Mouse (Mus musculus) ES-E14 (cell line): ENCODE data around the gene Ercc2. TPM values are rescaled to one million over a fixed set of nuclear protein-coding genes. Genes with fewer than 3 reads are reported as not detected.

Experiments
- DNase-seq: peaks from one replicate; pipeline ENCODE4 v3.0.0-alpha.2; 2013; ENCODE audit warnings: low read depth, low spot score
- H3K27ac ChIP-seq: 2 replicates; pipeline ENCODE4 v1.5.1; 2012; ENCODE audit warnings: low read depth, mild to moderate bottlenecking, low read length, moderate library complexity, mixed read lengths; ENCODE audit not compliant: poor library complexity, insufficient read depth, severe bottlenecking
- H3K36me3 ChIP-seq: 2 replicates; pipeline ENCODE4 v1.6.1; 2012; ENCODE audit warnings: mild to moderate bottlenecking, low read length, moderate library complexity, mixed read lengths; ENCODE audit not compliant: control insufficient read depth, poor library complexity, insufficient read depth, severe bottlenecking
- H3K4me1 ChIP-seq, 2 experiments: fragments of 150-350 bp in 1 of 2; sonication (generic) in 1 of 2; 2 replicates each; pipeline ENCODE4 v1.6.1; 2012; ENCODE audit warnings: low read length in 2 of 2, mild to moderate bottlenecking in 1 of 2, mixed read lengths in 1 of 2; ENCODE audit not compliant: control insufficient read depth in 2 of 2, insufficient read depth in 2 of 2, poor library complexity in 1 of 2
- H3K4me3 ChIP-seq, 2 experiments: fragments of 150-350 bp in 1 of 2; sonication (generic) in 1 of 2; 2 replicates each; pipeline ENCODE4 v1.5.1; 2012; ENCODE audit warnings: low read length in 2 of 2, low read depth in 1 of 2, mild to moderate bottlenecking in 1 of 2, mixed read lengths in 1 of 2; ENCODE audit not compliant: insufficient read depth in 1 of 2, poor library complexity in 1 of 2, severe bottlenecking in 1 of 2
- H3K9ac ChIP-seq: 2 replicates; pipeline ENCODE4 v1.6.1; 2012; ENCODE audit warnings: low read depth, mild to moderate bottlenecking, low read length, mixed read lengths; ENCODE audit not compliant: poor library complexity, insufficient read depth, severe bottlenecking
- H3K9me3 ChIP-seq: fragments of 150-350 bp; sonication (generic); 2 replicates; pipeline ENCODE4 v1.6.1; 2012; ENCODE audit warnings: low read depth, mild to moderate bottlenecking, low read length; ENCODE audit not compliant: control insufficient read depth, insufficient read depth
- CHD2 ChIP-seq: IDR thresholded peaks from 2 replicates; pipeline ENCODE4 v1.6.1; 2014; ENCODE audit warnings: mild to moderate bottlenecking, low read depth, low read length, inconsistent platforms
- HCFC1 ChIP-seq: IDR thresholded peaks from 2 replicates; pipeline ENCODE4 v1.6.1; 2012; ENCODE audit warnings: low read length, inconsistent platforms, borderline replicate concordance; ENCODE audit not compliant: insufficient read depth
- MAFK ChIP-seq: IDR thresholded peaks from 2 replicates; pipeline ENCODE4 v1.6.1; 2014; ENCODE audit warnings: mild to moderate bottlenecking, low read depth, low read length, inconsistent platforms; ENCODE audit not compliant: insufficient read depth
- ZC3H11A ChIP-seq: IDR thresholded peaks from 2 replicates; pipeline ENCODE4 v1.6.1; 2012; ENCODE audit warnings: low read depth, mild to moderate bottlenecking, inconsistent platforms, low read length, borderline replicate concordance
- ZNF384 ChIP-seq: IDR thresholded peaks from 2 replicates; pipeline ENCODE4 v1.6.1; 2012; ENCODE audit warnings: low read depth, low read length, inconsistent platforms
- in situ Hi-C, 2 experiments: fragments of 600-800 bp; cut with MboI; formaldehyde crosslinking; loops; one replicate each; pipeline ENCODE4 v1.15.1; 2025; ENCODE audit warnings: low sequenced_read_pairs in 2 of 2, inconsistent platforms in 1 of 2; ENCODE audit not compliant: unreplicated experiment in 2 of 2
- total RNA-seq: library from RNA; depleted of rRNA; stranded (reverse); fragments of 300-350 nt; gene quantifications from 2 replicates; pipeline ENCODE4 v1.2.3, GENCODE M21; 2012

The Ercc2 gene
- total RNA-seq, 1 experiment, result 38.8 TPM

DNA sequence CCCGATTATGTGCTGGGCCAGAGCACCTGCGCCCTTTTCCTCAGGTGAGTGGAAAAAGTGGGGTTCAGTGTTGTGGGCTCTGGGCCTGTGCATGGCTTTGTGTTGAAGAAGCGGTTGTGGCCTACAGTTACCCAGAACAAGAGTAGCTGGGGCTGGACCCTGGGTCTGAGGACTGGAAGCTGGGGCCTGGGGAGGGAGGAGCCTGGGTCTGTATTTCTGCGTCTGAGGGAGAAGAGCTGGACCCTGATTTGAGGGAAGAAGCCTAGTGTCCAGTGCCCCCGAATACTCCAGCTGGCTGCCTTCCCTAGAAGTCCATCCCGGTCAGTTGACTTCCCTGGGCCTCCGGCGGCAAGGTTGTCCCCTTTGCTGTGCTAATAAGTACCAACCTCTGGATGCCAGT lies 31.6 kb upstream of the Ercc2 start:
- peaks cover 0 to 18% of the 10 kb centered on the region in 2 experiments; a peak in 2 of 4 replicates for H3K4me1 ChIP-seq
- no peak for DNase-seq
- H3K36me3 ChIP-seq, result peaks cover 26% of the 10 kb centered on the region; the same call in 1 of the 2 replicates
- no peak overlapping the region for H3K4me3 ChIP-seq
- H3K9me3 ChIP-seq, result no peaks in the 10 kb centered on the region
- in situ Hi-C loops, result no loop called here
- no peak overlapping the region for H3K27ac ChIP-seq
- TF ChIP-seq ZNF384 (no peak), MAFK (no peak), ZC3H11A (no peak), CHD2 (no peak), HCFC1 (no peak)
- H3K9ac ChIP-seq, result no peak overlapping the region

DNA sequence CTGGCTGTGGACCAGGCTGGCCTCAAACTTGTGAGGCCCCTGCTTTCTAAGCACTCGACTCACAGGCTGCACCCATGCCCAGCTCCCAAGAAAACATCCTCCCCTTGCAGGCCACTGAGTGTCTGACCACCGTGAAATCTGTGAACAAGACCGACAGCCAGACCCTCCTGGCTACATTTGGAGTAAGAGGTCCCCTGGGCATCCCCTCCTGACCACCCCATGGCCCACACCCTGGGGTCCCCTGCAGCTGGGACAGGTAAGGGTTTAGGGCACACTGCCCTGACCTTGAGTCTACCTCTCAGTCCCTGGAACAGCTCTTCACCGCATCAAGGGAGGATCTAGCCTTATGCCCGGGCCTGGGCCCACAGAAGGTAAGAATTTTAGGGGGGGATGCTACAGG lies 26.8 kb upstream of the Ercc2 start:
- in situ Hi-C loops, result no loop called here
- no peak overlapping the region for H3K9ac ChIP-seq
- H3K36me3 ChIP-seq, result peaks cover 38% of the 10 kb centered on the region
- no peaks in the 10 kb centered on the region for H3K9me3 ChIP-seq
- TF ChIP-seq MAFK (no peak), CHD2 (no peak), ZC3H11A (no peak), HCFC1 (no peak), ZNF384 (no peak)
- H3K27ac ChIP-seq, result no peak overlapping the region
- no peak overlapping the region for H3K4me3 ChIP-seq
- peaks cover 0 to 13% of the 10 kb centered on the region in 2 experiments; a peak in 2 of 4 replicates for H3K4me1 ChIP-seq
- DNase-seq, result no peak

- TF ChIP-seq ZC3H11A (no peak), ZNF384 (no peak), MAFK (no peak), HCFC1 (no peak), CHD2 (no peak)
- in situ Hi-C loops, result no loop called here
These were observed 25.5 kb upstream of the Ercc2 start for GRCm38 (mm10) chr7:19356311-19356710.

GRCm38 (mm10) chr7:19357381-19358375 lies 24.1 kb upstream of the Ercc2 start:
- in situ Hi-C loops, result no loop called here
- Histone ChIP-seq H3K9ac (peak overlapping the region; percentile 85), H3K9me3 (no peaks in the 10 kb centered on the region), H3K36me3 (peaks cover 29% of the 10 kb centered on the region), H3K4me1 (peaks cover 0 to 15% of the 10 kb centered on the region in 2 experiments; a peak in 2 of 4 replicates), H3K4me3 (peak overlapping the region; percentile 80 to 95; a peak in 3 of 4 replicates), H3K27ac (no peak overlapping the region)
- no peak for DNase-seq
- TF ChIP-seq MAFK, result no peak
- TF ChIP-seq HCFC1, result no peak
- TF ChIP-seq CHD2, result no peak
- TF ChIP-seq ZC3H11A, result no peak
- TF ChIP-seq ZNF384, result no peak

More at GRCm38 (mm10) chr7:19356311-19356710, 25.5 kb upstream of the Ercc2 start:
- Histone ChIP-seq H3K9me3 (no peaks in the 10 kb centered on the region), H3K36me3 (peaks cover 32% of the 10 kb centered on the region), H3K4me1 (peaks cover 0 to 12% of the 10 kb centered on the region in 2 experiments; a peak in 2 of 4 replicates), H3K27ac (no peak overlapping the region), H3K4me3 (no peak overlapping the region), H3K9ac (no peak overlapping the region)
- no peak for DNase-seq
